Mouse (Mus musculus) cerebellum, adult 11 months (tissue): ENCODE results near the gene Ntpcr.

Experiments
- DNase-seq: peaks from one replicate; pipeline ENCODE4 v3.0.0; 2022

Gene Ntpcr

DNA sequence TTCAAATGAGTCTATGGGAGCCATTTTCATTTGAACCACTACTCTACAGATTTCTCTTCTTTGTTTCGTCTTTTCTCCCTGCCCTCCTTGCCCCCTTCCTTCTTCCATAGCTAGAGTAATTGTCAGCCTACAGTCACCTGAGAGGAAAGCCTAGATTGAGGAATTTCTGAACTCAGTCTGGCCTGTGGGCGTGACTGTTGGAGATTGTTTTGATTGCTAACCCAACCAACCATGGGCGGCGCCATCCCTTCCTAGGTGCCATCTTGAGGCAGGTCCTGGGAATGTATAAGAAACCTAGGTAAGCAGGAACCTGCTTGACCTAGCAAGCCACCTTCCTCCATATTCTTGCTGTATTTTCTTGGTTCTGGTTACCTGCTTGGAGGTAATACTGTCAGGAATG is 3.6 kb upstream of the Ntpcr start:
- no peak for DNase-seq

DNA sequence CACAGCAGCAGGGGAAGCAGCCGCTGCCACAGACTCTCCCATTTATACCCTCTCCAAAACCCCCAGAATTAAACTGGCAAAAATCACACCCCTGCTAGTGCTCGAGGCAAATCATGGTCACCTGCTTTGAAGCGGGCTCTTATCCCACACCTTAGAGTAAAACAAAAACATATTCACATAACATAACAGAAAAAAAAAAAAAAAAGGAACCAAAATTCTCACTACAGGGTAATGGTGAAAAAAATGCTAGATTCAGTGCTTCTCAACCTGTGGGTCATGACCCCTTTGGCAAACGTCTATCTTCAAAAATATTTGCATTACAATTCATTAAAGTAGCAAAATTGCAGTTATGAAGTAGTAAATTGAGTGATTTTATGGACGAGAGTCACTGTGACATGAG is 2.8 kb upstream of the Ntpcr start:
- DNase-seq = no peak

DNA sequence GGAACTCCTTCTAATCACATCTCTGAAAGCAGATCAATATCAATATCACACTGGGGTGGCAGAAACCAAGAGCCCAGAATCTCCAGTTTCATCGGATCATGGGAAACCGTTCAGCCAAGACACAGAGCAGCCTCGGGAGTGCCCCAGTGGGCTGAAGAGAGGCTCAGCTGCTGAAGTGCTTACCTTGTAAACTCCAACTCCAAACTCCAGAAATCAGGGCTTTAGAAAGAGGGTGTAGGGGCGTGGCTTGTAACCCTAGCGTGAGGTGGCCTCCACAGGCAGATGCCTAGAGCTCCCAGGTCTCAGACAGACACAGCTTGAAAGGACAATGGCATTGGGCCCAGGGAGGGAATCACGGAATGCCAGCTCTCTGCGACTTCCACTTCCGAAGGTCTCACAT is 2.0 kb upstream of the Ntpcr start:
- no peak for DNase-seq

DNA sequence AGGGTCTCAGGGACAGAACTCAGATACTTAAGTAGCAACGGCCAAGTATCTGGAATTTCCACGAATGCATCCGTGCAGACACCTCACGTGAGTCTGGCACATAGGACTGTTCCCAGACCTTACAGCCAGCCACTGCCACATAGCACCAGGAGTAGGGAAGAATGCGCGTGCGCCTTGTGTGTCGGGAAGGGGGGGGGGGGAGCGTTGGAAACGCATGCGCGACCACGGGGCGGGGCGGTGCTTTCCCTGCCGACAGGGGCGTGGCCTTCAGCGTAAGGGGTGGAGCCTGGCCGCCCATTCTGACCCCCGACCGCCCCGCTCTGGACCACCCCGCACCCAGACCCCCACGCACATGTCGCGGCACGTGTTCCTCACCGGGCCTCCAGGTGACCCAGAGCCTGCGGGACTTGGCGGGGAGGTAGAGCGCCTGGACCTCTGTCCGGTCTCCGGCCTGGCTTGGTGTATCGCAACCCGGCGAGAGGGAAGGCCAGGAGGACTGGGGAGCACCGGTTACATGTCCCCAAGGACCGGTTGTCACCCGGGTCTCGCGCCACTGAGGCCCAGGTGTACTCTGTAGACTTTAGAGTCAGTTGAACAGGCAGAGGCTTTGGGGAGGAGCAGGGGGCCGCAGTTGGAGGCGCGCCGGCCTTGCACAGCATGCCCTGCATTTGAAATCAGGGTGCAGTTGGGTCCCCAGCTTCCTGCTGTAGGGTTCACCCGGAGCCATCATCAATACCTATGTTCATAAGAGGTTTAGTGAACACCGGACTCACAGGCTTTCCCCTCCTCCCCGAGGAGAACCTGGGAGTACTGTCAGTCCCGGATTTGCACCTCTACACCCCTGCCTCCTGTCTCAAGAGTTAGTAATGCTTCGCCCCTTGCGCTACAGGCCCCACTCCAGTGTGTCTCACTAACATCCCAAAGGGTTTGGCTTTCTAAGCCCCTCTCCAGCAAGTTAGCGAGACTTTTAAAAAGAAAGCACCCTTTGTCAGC is 4.5 kb downstream of the Ntpcr start:
- peak; percentile 88 for DNase-seq

DNA sequence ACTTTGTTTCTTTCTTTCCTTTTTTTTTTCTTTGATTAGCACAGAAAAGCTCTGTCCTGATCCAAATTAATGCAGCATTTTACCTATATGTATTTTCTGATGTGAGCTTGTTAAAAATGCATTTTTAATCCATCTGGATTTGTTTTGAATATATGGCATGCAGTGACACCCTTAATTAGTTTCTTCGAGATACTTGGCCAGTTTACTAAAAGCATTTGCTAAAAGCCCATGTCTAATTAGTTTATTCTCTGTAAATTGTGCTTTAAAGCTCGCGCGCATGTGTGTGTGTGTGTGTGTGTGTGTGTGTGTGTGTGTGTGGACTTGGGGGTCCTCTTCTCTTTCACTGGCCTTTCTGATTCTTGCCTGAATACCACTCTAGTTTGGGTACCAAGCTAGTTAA is 9.2 kb downstream of the Ntpcr start:
- no peak for DNase-seq

DNA sequence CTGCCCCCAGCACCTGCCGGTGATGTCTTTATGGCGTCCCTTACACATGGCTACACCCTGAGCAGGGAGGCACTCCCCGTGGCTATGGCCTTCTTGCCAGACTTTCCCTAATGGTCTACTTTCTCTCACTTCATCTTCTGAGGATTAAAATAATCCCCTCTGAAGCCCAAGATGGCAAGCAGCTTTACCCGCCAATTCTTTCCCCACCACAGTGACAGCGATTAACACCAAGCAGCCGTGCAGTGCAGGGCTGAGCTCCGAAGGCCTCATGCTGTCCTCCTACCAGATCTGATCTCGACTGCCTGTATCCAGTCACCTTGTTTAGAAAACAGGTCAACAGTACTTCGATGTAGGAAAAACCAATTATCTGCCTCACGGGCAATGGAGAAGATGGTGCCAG is 10.9 kb downstream of the Ntpcr start:
- DNase-seq = no peak

DNA sequence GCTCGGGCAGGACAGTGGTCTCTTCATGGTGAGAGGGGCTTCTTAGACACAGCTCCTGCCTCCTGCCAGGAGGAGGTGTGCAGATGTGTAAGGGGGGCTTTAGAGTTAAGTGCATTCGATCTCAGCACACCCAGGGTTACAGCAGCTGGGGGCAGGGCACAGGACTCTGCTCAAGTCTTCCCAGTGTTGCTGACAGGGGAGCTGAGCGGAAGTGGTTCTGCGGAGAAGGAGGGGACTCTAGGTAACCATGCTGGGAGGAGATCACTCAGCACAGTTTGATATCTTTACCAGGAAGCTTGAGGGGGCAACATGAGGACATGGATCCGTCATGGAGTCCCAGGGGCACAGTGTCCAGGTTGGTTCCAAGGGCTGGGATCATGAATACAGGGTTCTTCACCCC is 11.6 kb downstream of the Ntpcr start:
- DNase-seq = no peak

DNA sequence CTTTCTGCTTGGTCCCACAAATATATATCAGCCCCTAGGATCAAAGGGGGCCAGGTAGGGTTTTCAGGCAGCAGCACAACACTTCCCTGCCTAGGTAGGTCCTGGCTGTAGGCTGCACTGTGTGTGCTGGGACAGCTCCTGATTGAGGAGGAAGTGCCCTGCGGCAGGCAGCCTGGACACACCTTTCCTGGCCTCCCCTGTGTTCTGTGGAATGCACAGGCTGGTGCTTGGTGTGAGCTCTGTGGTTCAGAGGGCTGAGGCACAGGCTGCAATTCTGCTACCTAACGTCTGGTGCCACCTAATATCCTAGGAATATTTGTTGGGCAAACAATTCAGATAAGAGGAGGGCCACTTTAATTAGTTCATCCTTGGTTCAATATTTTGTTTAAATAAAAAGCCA is 12.1 kb downstream of the Ntpcr start:
- no peak for DNase-seq

DNA sequence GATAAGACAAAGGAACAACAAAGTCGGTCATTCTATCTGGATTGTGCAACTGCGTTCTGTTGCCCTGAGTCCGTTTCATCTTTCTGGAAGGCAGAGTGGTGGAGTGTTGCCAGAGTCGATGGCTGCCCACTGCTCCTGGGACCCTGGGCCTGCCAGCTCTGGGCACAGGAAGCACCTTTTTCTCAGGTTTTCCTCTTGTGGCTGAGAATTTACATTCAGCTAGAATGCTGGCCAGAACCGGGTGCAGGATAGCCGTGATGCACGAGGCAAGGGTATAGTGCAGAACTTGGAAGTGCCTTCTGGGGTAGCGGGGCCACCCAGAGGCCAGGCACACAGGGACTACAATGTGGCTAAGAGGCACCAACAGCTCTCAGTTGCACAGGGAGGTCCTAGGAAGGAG is 12.6 kb downstream of the Ntpcr start:
- DNase-seq = no peak

DNA sequence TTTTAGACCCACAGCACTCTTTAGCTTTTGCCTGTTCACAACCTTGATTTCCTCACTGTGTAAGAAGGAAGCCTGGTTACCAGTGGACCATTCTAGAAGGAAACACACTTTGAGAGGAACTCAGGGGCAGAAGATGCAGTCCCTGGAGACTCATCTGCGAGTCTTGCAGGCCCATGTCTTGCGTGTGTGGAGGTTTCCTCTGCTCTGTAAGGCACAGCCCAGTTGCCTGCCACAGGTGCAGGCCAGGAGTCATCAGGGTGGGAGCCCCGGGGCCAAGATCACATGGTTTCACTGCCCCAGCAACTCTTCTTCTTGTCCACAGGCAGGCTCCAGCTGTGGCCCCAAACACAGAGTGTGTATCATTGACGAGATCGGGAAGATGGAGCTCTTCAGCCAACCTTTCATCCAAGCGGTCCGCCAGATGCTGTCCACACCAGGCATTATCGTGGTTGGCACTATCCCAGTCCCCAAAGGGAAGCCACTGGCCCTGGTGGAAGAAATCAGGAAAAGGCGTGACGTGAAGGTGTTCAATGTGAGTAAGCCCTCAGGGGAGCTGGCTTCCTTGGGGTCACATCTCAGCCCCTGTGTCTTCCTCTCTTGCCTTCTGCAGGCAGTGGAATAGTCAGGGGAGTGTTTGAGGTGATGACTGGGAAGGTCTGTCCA is 15.3 kb downstream of the Ntpcr start:
- no peak for DNase-seq

DNA sequence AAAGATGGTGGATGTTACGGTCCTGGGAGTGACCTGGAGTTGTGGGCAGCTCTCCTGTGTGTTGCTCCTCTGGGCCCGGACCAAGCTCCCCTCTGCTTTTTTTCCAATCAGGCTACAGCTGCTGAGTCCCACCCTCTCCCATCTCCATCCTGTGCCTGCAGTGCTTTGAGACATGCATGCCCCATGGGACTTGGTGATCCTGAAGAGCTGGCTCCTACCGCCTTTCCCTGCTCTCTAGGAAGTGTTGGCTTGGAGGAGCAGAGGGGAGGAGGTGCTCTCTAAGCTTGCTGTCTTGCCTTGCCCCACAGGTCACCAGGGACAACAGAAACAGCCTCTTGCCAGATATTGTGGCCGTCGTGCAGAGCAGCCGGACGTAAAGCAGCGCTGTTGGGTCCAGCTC is 17.6 kb downstream of the Ntpcr start:
- DNase-seq = no peak

DNA sequence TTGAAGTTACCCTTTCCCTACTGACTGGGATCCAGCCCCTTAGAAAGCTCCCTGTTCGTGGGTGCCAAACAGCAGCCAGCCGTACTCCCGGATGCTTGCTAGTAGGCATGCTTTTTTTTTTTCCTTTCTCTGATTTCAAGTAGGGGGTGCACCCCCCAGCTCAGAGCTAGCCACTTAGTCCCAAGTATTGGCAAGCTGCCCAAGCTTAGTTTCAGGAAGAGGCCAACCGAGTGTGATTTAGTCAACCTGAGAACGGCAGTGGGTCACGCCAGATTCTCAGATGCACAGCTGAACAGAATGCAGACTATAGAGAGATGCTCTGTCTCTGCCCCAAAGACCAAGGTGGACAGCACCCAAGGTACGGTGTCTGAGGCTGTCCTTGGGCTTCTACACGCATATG is 21.1 kb downstream of the Ntpcr start:
- DNase-seq = no peak

DNA sequence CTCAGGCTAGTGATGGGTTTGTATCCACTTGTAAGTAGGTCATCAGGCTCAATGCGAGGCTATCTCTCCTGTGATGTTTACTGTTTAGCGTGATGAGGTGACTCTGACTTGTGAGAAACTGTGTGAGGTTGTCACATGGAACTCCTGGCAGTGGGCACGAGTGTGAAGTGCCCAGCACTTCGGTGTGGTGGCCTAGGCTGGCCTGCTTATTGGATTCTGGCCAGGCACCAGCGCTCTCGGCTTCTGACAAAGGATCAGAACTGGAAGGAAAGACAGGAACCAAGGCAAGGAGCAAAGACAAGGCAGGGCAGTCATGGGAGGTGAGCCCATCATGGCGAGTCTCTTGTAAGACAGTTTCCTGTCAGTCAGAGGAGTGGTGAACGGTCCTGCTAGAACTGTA is 26.1 kb downstream of the Ntpcr start:
- no peak for DNase-seq

DNA sequence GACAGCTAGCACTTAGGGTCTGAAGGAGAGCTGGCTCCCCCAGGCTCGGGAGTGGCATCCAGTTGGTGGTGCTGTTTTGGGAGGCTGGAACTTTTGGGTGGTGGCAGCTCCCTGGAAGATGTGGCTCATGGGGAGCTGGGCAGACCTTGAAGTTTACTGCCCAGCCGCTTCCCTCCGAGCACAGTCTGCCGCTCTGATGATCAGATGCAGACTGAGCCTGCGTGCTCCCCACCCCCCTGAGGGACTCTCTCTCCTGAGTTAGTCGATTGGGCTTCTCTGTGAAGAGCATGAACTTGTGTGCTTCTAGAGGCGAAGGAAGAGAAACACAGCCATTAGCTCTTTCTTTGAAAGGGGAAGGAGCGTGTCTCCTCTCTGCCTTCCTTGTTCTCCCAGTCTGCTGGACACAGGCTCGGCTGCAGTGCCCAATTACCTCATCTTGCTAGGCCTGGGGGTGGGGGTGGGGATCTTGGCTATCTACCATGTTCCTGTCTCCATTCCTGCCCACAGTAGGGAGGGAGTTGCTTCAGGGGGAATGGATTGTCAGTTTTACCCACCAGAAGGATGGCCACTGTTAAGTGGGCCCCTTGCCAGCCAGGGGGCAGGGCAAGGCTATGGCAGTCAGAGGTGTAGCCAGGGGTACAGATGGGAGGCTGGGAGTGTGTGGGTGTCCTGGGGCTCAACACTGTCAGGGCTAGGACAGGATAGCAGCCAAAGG is 26.8 kb downstream of the Ntpcr start:
- peak; percentile 56 for DNase-seq

DNA sequence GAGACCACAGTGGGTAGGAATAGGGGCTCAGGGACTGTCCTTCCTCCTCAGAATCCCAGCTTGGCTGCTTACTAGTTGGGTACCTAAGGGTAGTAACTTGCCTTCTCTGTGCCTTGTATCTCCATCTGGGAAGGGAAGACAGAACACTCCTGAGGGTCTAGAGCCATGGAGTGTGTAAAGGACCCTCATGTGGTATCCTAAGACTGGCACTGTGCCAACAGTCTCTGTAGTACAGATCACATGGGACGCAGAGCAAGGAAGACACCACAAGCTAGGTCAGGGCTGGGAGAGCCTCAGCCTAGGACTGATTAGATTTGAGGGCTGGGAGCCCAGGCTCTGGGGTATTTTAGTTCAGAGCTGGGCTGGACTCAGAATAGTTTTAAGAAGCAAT is 27.3 kb downstream of the Ntpcr start:
- DNase-seq = no peak

DNA sequence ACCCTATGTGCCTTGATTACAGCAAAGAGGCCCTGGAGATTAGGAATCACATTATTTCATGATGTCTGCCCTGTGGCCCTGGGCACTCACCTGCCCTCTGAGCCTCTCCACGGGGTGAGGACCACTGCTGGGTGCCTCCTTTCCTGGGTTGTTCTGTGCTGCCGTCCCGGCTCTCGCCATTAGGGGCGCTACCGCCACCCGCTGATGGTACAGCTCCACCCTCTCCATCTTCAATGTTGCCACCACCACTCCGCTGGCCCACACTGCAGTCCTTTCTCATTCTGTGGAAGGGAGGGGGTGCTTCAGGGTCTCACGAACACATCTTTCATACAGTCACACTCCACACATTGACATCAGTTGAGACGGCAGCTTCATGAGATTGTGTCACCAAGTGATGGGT is 29.3 kb downstream of the Ntpcr start:
- no peak for DNase-seq

DNA sequence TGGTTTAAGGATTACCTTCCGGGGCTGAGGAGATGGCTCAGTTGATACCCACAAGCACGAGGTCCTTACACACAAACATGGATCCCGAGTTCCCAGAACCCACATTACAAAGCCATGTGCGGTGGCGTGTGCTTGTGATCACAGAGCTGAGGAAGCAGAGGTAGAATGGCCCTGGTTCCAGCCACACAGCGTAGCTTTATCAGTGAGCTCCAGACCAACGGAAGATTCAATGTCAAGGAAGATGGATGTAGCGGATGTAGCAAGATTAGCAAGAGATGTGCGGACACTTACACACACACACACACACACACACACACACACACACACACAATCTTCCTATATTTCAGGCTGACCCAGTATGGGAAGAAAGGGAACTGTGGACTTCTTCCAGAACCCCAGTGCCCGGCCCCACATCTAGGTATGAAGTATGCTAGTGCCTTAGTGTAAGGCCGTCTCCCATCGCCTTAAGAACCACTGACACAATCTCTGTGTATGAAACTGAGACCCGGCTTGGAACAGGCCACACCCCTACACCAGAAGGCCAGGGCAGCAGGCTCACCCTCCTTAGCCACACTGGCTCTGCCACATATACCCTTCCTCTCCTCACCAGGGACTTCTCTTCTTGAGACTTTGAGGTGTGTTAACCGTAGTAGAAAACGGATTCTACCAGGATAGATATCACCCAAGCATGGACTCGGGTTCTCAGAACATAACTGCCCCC is 33.5 kb downstream of the Ntpcr start:
- DNase-seq = no peak

DNA sequence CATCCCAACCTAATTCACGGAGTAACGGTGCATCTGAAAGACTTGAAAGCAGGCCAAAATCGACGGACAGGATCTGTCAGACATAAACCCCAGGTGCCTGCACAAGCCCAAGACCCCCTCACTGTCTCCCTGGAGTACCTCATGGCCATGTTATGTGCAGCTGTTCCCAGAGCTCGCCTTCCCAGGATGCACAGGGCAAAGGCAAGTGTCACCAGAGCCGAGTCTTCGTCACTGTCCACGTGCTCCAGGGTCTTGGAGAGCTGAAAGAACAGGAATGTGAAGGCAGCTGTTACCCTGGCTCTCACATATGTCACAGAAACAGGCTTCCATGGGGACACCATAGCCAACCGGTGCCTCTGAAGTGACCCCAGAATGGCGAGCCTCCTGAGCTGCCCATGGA is 38.3 kb downstream of the Ntpcr start:
- no peak for DNase-seq

DNA sequence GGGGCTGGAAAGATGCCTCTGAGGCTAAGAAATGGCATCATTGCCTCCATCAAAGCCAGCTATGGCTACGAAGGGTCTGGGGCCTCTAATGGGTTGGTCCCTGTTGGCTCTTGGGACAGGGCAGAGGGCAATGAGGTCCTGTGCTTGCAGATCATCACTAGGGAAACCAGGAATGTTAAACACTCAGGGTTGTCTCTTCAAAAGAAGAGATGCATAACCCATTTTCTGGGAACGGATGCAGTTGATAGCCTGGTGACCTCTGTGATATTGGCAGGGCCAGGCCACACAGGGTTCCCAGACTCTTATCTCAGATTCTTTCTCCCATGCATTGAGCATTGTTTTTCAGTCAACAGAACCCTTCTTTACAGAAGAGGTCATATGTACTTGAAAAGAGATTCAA is 42.5 kb downstream of the Ntpcr start:
- no peak for DNase-seq

DNA sequence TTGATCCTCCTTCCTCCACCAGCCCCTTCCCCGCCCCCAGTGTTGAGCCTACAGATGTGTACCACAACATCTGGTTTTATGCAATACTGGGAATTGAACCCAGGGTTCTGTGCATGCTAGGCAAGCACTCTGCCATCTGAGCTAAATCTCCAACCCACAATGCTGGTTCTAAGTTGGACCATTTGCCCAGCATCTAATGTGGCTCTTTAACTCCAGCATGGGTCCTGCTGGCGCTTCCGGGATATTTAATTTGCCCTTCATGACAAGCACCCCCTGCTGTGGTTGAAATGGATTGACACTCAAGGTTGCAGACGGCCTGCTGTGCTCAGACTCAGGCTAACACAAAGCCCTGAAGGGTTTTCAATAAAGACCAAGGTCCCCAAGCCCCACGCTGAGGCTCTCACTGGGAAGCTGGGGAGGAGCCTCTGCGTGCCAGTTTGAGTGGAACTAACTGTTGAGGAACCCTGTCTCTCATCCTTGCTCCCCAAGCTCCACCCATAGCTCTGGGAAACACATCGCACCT is 43.6 kb downstream of the Ntpcr start:
- no peak for DNase-seq

DNA sequence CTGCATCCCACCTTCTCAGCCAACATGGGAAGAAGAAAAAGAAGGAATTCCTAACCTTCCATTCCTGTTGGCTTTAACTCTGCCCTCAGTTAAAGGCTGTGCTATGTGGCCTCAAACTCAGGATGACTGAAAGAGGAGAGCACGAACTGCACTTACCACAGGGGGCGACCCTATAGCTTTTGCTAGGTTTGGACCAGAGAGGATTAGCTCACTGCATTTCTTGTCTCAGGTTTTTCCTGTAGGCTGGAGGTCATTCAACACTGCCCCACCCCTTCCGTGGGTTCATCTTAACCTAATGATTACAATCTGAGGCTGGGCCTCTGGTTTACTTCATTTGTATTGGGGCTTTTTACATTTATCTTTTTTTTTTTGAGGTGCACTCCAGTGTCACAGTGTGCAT is 45.3 kb downstream of the Ntpcr start:
- no peak for DNase-seq

DNA sequence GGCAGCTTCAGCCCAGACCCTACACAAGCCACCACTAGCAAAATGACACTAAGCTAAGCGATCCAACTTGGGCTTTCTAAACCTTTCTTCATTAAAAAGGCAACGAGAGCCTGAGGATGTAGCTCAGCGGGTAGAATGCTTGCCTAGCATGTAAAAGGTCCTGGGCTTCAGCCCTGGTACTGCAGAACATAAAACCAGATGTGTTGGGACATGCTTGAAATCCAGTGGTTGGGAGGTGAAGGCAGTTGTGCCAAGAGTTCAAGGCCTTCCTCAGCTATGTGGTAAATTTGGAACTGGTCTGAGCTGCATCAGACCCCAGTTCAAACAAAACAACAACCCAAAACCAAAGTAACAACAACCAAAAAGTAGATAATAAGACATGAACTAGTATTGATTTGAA is 46.6 kb downstream of the Ntpcr start:
- no peak for DNase-seq

DNA sequence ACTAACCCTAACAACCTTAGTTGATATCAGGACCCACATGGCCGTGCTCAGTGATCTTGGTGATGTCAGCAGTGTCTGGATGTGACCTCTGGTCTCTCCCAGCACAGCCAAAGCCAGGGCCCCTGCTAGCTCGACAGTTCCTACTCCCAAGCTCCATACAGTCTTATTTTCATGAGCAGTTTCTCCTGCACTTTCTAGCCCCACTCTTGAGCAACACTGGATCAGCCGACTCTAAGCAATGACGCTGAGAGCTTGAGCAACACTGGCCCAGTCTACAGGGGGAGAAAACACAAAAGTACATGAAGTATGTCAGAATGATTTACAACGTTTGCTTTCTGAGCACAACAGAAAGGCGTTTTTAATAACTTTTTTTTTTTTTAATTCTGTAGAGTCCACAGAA is 47.0 kb downstream of the Ntpcr start:
- DNase-seq = no peak
